30 mouse cellular contexts compared by ENCODE assay signal in genomic region chr11:102116241-102116640, GRCm38 (mm10). TPM values are rescaled to one million over a fixed set of nuclear protein-coding genes. Genes with fewer than 3 reads are reported as not detected.
"Had no signal": no experiment of that assay in that cellular context is flagged by ENCODE, and none has a peak within 500 bp of the region (broad histone marks: within the 10 kb centered on the region; RNA-seq: fewer than 3 reads in every experiment).

No protein-coding gene starts in this region.

- H3K4me3 ChIP-seq: layer of hippocampus, adult 2 months; left cerebral cortex, adult 2 months; limb, embryonic 12.5 days; limb, embryonic 15.5 days; midbrain, embryonic 12.5 days; midbrain, embryonic 15.5 days; neural tube, embryonic 12.5 days; neural tube, embryonic 15.5 days had no signal

- ATAC-seq: intestine, postnatal 0 days; midbrain, embryonic 15.5 days had no signal

- H3K9me3 ChIP-seq: limb, embryonic 15.5 days; midbrain, embryonic 12.5 days; midbrain, embryonic 15.5 days; neural tube, embryonic 12.5 days; neural tube, embryonic 15.5 days had no signal

- H3K27ac ChIP-seq: kidney, postnatal 0 days; layer of hippocampus, adult 2 months; left cerebral cortex, adult 2 months; limb, embryonic 12.5 days; limb, embryonic 15.5 days; macrophage; midbrain, embryonic 12.5 days; midbrain, embryonic 15.5 days; neural tube, embryonic 12.5 days; neural tube, embryonic 15.5 days; stomach, postnatal 0 days had no signal

- H3K4me1 ChIP-seq: limb, embryonic 12.5 days; limb, embryonic 15.5 days; midbrain, embryonic 12.5 days; midbrain, embryonic 15.5 days; neural tube, embryonic 12.5 days; neural tube, embryonic 15.5 days had no signal

- H3K27me3 ChIP-seq: limb, embryonic 15.5 days; midbrain, embryonic 15.5 days had no signal

- H3K36me3 ChIP-seq: limb, embryonic 12.5 days; limb, embryonic 15.5 days; midbrain, embryonic 12.5 days; midbrain, embryonic 15.5 days; neural tube, embryonic 12.5 days; neural tube, embryonic 15.5 days had no signal

- H3K9ac ChIP-seq: limb, embryonic 12.5 days; limb, embryonic 15.5 days; midbrain, embryonic 12.5 days; midbrain, embryonic 15.5 days; neural tube, embryonic 12.5 days; neural tube, embryonic 15.5 days had no signal

- DNase-seq: kidney, adult 2 months; kidney, postnatal 25 days; layer of hippocampus, adult 9-11 months; layer of hippocampus, postnatal 36 days; left cerebral cortex, postnatal 4 days; lung, adult 2 months; lung, postnatal 14 days; right cerebral cortex, adult 18-20 months; right cerebral cortex, postnatal 14 days; right cerebral cortex, postnatal 4 days; thymus, adult 2 months; thymus, postnatal 14 days; thymus, postnatal 4 days had no signal

- H3K4me2 ChIP-seq: limb, embryonic 12.5 days; limb, embryonic 15.5 days; midbrain, embryonic 12.5 days; midbrain, embryonic 15.5 days; neural tube, embryonic 12.5 days; neural tube, embryonic 15.5 days had no signal

RNA-seq across cellular contexts. Expression of gene Pyy, which starts 8.6 kb away (rescaled TPM):
- total RNA-seq: layer of hippocampus, adult 2 months; layer of hippocampus, postnatal 36 days; left cerebral cortex, adult 2 months; left cerebral cortex, postnatal 10 days; left cerebral cortex, postnatal 4 days; megakaryocyte, adult 5-6 weeks had no signal
- polyA plus RNA-seq: kidney, adult 2 months; kidney, embryonic 14.5 days; kidney, postnatal 0 days; limb, embryonic 12.5 days; limb, embryonic 15.5 days; lung, adult 2 months; lung, embryonic 16.5 days; macrophage; midbrain, embryonic 12.5 days; midbrain, embryonic 15.5 days; neural tube, embryonic 12.5 days had no signal

RNA-seq across cellular contexts. Expression of gene Ppy, which starts 15.1 kb away (rescaled TPM):
- total RNA-seq: layer of hippocampus, adult 2 months; layer of hippocampus, postnatal 36 days; left cerebral cortex, adult 2 months; left cerebral cortex, postnatal 10 days; left cerebral cortex, postnatal 4 days; megakaryocyte, adult 5-6 weeks had no signal
- polyA plus RNA-seq: kidney, adult 2 months; kidney, embryonic 14.5 days; kidney, postnatal 0 days; limb, embryonic 12.5 days; limb, embryonic 15.5 days; lung, embryonic 16.5 days; macrophage; midbrain, embryonic 12.5 days; midbrain, embryonic 15.5 days; neural tube, embryonic 12.5 days; stomach, embryonic 14.5 days had no signal

RNA-seq across cellular contexts. Expression of gene Mpp2, which starts 27.9 kb away (rescaled TPM):
- polyA plus RNA-seq: macrophage had no signal

RNA-seq across cellular contexts. Expression of gene Nags, which starts 29.1 kb away (rescaled TPM):
- total RNA-seq: layer of hippocampus, adult 2 months; layer of hippocampus, postnatal 36 days; megakaryocyte, adult 5-6 weeks had no signal
- polyA plus RNA-seq: kidney, embryonic 14.5 days; kidney, postnatal 0 days; macrophage; midbrain, embryonic 12.5 days; neural tube, embryonic 12.5 days; neural tube, embryonic 15.5 days; stomach, embryonic 14.5 days; stomach, postnatal 0 days had no signal
